In genomic region chr5:31968046-31968506, GRCm38 (mm10) we compare ENCODE assay signal across 9 mouse cellular contexts.
A peak's percentile ranks its signal among the peaks of the same experiment; 100 is the strongest.
DNase-seq lines count a peak whose midpoint lies in the region; ATAC-seq and TF ChIP-seq lines count a peak whose summit lies in the region.
"Had no signal": no experiment of that assay in that cellular context is flagged by ENCODE, and none has a peak within 500 bp of the region (broad histone marks: within the 10 kb centered on the region; RNA-seq: fewer than 3 reads in every experiment).

No protein-coding gene starts in this region.

- no peak overlapping the region for H3K4me3 ChIP-seq in embryonic facial prominence, embryonic 11.5 days (ENCODE audit: low read depth, low read length)
- no peak overlapping the region for H3K4me3 ChIP-seq in embryonic facial prominence, embryonic 10.5 days
- no peak overlapping the region for H3K4me3 ChIP-seq in intestine, embryonic 14.5 days (ENCODE audit: low read depth, low read length)
- no peak overlapping the region for H3K4me3 ChIP-seq in liver, postnatal 0 days (ENCODE audit: low read depth, low read length)
- H3K4me3 ChIP-seq in left cerebral cortex, adult 2 months, result no peak overlapping the region
- no peak overlapping the region for H3K4me3 ChIP-seq in forebrain, postnatal 0 days (ENCODE audit: low read depth, low read length)
- H3K4me3 ChIP-seq: heart, embryonic 15.5 days had no signal

- no peaks in the 10 kb centered on the region for H3K36me3 ChIP-seq in embryonic facial prominence, embryonic 11.5 days (replicated peaks; ENCODE audit: control insufficient read depth, insufficient read depth, low read depth, low read length)
- no peaks in the 10 kb centered on the region for H3K36me3 ChIP-seq in embryonic facial prominence, embryonic 10.5 days (replicated peaks)
- no peaks in the 10 kb centered on the region for H3K36me3 ChIP-seq in intestine, embryonic 14.5 days (ENCODE audit: control insufficient read depth, insufficient read depth, low read length)
- no peaks in the 10 kb centered on the region for H3K36me3 ChIP-seq in liver, postnatal 0 days (replicated peaks; ENCODE audit: insufficient read depth, low read length)
- H3K36me3 ChIP-seq in forebrain, postnatal 0 days (ENCODE audit: insufficient read depth), result no peaks in the 10 kb centered on the region
- H3K36me3 ChIP-seq: heart, embryonic 15.5 days had no signal

- ATAC-seq in embryonic facial prominence, embryonic 11.5 days (replicated peaks; ENCODE audit: insufficient number of reproducible peaks, low FRiP score, low TSS enrichment, low read depth), result no peak; the same call in 1 of the 2 replicates
- peak; percentile 88 for ATAC-seq in intestine, embryonic 14.5 days (replicated peaks; ENCODE audit: low FRiP score, low TSS enrichment, low read depth)
- ATAC-seq in liver, postnatal 0 days, result peak; percentile 95
- no peak for ATAC-seq in forebrain, postnatal 0 days
- ATAC-seq in erythroblast, adult 5-6 weeks (replicated peaks; ENCODE audit: low FRiP score, poor library complexity, severe bottlenecking), result no peak

- DNase-seq in embryonic facial prominence, embryonic 11.5 days (ENCODE audit: low spot score), result peak; percentile 20
- DNase-seq in embryonic facial prominence, embryonic 10.5 days (ENCODE audit: low spot score), result no peak
- DNase-seq in cerebellum, adult 11-12 months, result peak; percentile 28
- DNase-seq in intestine, embryonic 14.5 days (ENCODE audit: low spot score), result no peak
- peak; percentile 70 for DNase-seq in liver, postnatal 0 days
- no peak for DNase-seq in left cerebral cortex, adult 2 months (ENCODE audit: extremely low spot score in 1 of 2, low spot score in 2 of 2)
- no peak for DNase-seq in forebrain, postnatal 0 days

- intact Hi-C loops in left cerebral cortex, adult 2 months (cut with DNase I), result no loop called here

- TF ChIP-seq CTCF in liver, postnatal 0 days (IDR thresholded peaks at IDR 0.05; ENCODE audit: low read depth), result no peak
- TF ChIP-seq CTCF in left cerebral cortex, adult 2 months (IDR thresholded peaks at IDR 0.05), result no peak
- no peak for TF ChIP-seq CTCF in forebrain, postnatal 0 days (IDR thresholded peaks at IDR 0.05; ENCODE audit: low read depth)

- TF ChIP-seq EP300 in liver, postnatal 0 days (IDR thresholded peaks at IDR 0.05; ENCODE audit: low read depth), result no peak; the same call in 1 of the 2 replicates

- no peak overlapping the region for H3K27ac ChIP-seq in embryonic facial prominence, embryonic 11.5 days (replicated peaks; ENCODE audit: low read depth, low read length)
- H3K27ac ChIP-seq in embryonic facial prominence, embryonic 10.5 days (replicated peaks), result no peak overlapping the region
- peak overlapping the region; percentile 60 for H3K27ac ChIP-seq in intestine, embryonic 14.5 days (ENCODE audit: low read depth)
- H3K27ac ChIP-seq in liver, postnatal 0 days (ENCODE audit: low read depth), result peak overlapping the region; percentile 92
- no peak overlapping the region for H3K27ac ChIP-seq in left cerebral cortex, adult 2 months
- H3K27ac ChIP-seq in forebrain, postnatal 0 days (ENCODE audit: low read depth, low read length), result no peak overlapping the region
- H3K27ac ChIP-seq: heart, embryonic 15.5 days had no signal

- H3K4me1 ChIP-seq in embryonic facial prominence, embryonic 11.5 days (ENCODE audit: control insufficient read depth, insufficient read depth, low read length), result no peaks in the 10 kb centered on the region
- peaks cover 3% of the 10 kb centered on the region for H3K4me1 ChIP-seq in embryonic facial prominence, embryonic 10.5 days
- H3K4me1 ChIP-seq in intestine, embryonic 14.5 days (replicated peaks; ENCODE audit: control insufficient read depth, insufficient read depth, low read length), result 0 out of 2 replicates have a peak, but pooled peaks cover 6% of the 10 kb centered on the region
- 0 out of 2 replicates have a peak, but pooled peaks cover 6% of the 10 kb centered on the region for H3K4me1 ChIP-seq in liver, postnatal 0 days (ENCODE audit: insufficient read depth)
- H3K4me1 ChIP-seq in forebrain, postnatal 0 days (ENCODE audit: insufficient read depth), result no peaks in the 10 kb centered on the region

- H3K9me3 ChIP-seq in embryonic facial prominence, embryonic 11.5 days (replicated peaks; ENCODE audit: control insufficient read depth, low read length), result no peaks in the 10 kb centered on the region
- H3K9me3 ChIP-seq in embryonic facial prominence, embryonic 10.5 days, result no peaks in the 10 kb centered on the region
- no peaks in the 10 kb centered on the region for H3K9me3 ChIP-seq in intestine, embryonic 14.5 days (ENCODE audit: control insufficient read depth, low read length)
- no peaks in the 10 kb centered on the region for H3K9me3 ChIP-seq in liver, postnatal 0 days (ENCODE audit: low read length)
- H3K9me3 ChIP-seq in forebrain, postnatal 0 days (ENCODE audit: low read length), result no peaks in the 10 kb centered on the region
- H3K9me3 ChIP-seq: heart, embryonic 15.5 days had no signal

- H3K4me2 ChIP-seq in embryonic facial prominence, embryonic 11.5 days (ENCODE audit: low read depth, low read length), result no peak overlapping the region
- no peak overlapping the region for H3K4me2 ChIP-seq in intestine, embryonic 14.5 days (ENCODE audit: low read length)
- no peak overlapping the region for H3K4me2 ChIP-seq in liver, postnatal 0 days (ENCODE audit: low read depth, low read length)
- no peak overlapping the region for H3K4me2 ChIP-seq in forebrain, postnatal 0 days (ENCODE audit: low read depth)
- H3K4me2 ChIP-seq: heart, embryonic 15.5 days had no signal

- no peak overlapping the region for H3K9ac ChIP-seq in embryonic facial prominence, embryonic 11.5 days (replicated peaks; ENCODE audit: low read length)
- H3K9ac ChIP-seq in intestine, embryonic 14.5 days (ENCODE audit: low read length), result no peak overlapping the region
- no peak overlapping the region for H3K9ac ChIP-seq in liver, postnatal 0 days (replicated peaks)
- no peak overlapping the region for H3K9ac ChIP-seq in forebrain, postnatal 0 days
- H3K9ac ChIP-seq: heart, embryonic 15.5 days had no signal

- 71% methylated on average over 6 of the region's 6 CpGs for WGBS in embryonic facial prominence, embryonic 11.5 days
- 77% methylated on average over 6 of the region's 6 CpGs for WGBS in embryonic facial prominence, embryonic 10.5 days
- WGBS in intestine, embryonic 14.5 days, result 57% methylated on average over 6 of the region's 6 CpGs
- WGBS in liver, postnatal 0 days (ENCODE audit: insufficient replicate concordance), result 58% methylated on average over 6 of the region's 6 CpGs
- WGBS in forebrain, postnatal 0 days, result 68% methylated on average over 6 of the region's 6 CpGs

- no peaks in the 10 kb centered on the region for H3K27me3 ChIP-seq in embryonic facial prominence, embryonic 11.5 days (ENCODE audit: control insufficient read depth, insufficient read depth, low read length)
- no peaks in the 10 kb centered on the region for H3K27me3 ChIP-seq in embryonic facial prominence, embryonic 10.5 days (replicated peaks; ENCODE audit: low read depth, poor library complexity, severe bottlenecking)
- H3K27me3 ChIP-seq in intestine, embryonic 14.5 days (replicated peaks; ENCODE audit: control insufficient read depth, insufficient read depth, low read length), result no peaks in the 10 kb centered on the region
- H3K27me3 ChIP-seq in liver, postnatal 0 days (ENCODE audit: insufficient read depth, low read length), result no peaks in the 10 kb centered on the region
- H3K27me3 ChIP-seq in forebrain, postnatal 0 days (ENCODE audit: insufficient read depth, low read length), result no peaks in the 10 kb centered on the region
- H3K27me3 ChIP-seq: heart, embryonic 15.5 days had no signal

Comparison
In these comparisons a context has a peak if more than half of its experiments do, and no peak if none do; other contexts are left out.
1. DNase-seq: peak in embryonic facial prominence, embryonic 11.5 days (single experiment), cerebellum, adult 11-12 months (single experiment) and liver, postnatal 0 days (single experiment); none in embryonic facial prominence, embryonic 10.5 days (single experiment), intestine, embryonic 14.5 days (single experiment), left cerebral cortex, adult 2 months (0 of 2) and forebrain, postnatal 0 days (single experiment).
2. ATAC-seq: peak in intestine, embryonic 14.5 days (single experiment) and liver, postnatal 0 days (single experiment); none in embryonic facial prominence, embryonic 11.5 days (single experiment), forebrain, postnatal 0 days (single experiment) and erythroblast, adult 5-6 weeks (single experiment).
3. H3K27ac ChIP-seq: peak in intestine, embryonic 14.5 days (single experiment) and liver, postnatal 0 days (single experiment); none in embryonic facial prominence, embryonic 11.5 days (single experiment), embryonic facial prominence, embryonic 10.5 days (single experiment), left cerebral cortex, adult 2 months (single experiment) and forebrain, postnatal 0 days (single experiment).